8 mouse cellular contexts compared by ENCODE assay signal in the genomic region with DNA sequence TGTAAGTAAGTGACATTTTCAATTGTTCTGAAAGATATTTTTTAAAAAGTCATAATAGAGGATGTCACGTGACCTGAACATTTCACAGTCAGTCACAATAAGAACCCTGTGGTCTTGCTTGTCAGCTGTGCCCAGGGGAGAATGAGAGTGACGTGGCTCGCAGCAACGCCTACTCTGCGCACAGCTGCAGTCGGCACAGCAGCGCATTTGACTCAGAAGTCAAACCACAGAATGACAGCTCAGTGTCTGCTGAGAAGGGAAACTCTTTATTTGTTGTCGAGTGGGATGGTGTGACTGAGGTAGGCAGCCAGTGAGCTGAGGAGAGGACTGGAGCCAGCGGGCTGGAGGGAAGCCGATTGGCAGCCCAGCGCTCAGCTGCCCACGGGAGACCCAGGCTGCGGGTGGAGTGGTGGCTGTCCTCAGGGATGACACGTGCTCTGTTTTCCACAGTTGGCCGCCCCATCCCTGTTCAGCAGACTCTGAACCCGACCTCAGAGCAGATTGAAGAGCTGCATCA. TPM values are rescaled to one million over a fixed set of nuclear protein-coding genes. Genes with fewer than 3 reads are reported as not detected.
DNase-seq lines count a peak whose midpoint lies in the region; ATAC-seq lines count a peak whose summit lies in the region.

No protein-coding gene starts in this region.

- intact Hi-C loops in gastrocnemius, postnatal 36 days (cut with DNase I) = loop anchor here (2.0 to 5.0 kb wide), 4 partner anchors 25 to 151 kb away; partner anchors contain the start of genes Acsl3 and Utp14b
- intact Hi-C loops in left cerebral cortex, postnatal 14 days (cut with DNase I) = loop anchor here (5.0 kb wide), 2 partner anchors 55 to 120 kb away; partner anchors contain the start of genes Acsl3 and Utp14b

- H3K9ac ChIP-seq in intestine, embryonic 15.5 days = no peak overlapping the region

- H3K4me2 ChIP-seq in intestine, embryonic 15.5 days (replicated peaks) = peak overlapping the region; percentile 51

- H3K4me3 ChIP-seq in intestine, embryonic 15.5 days (replicated peaks) = peak overlapping the region; percentile 25

- no peaks in the 10 kb centered on the region for H3K9me3 ChIP-seq in intestine, embryonic 15.5 days

- no peaks in the 10 kb centered on the region for H3K36me3 ChIP-seq in intestine, embryonic 15.5 days

- no peaks in the 10 kb centered on the region for H3K27me3 ChIP-seq in intestine, embryonic 15.5 days (replicated peaks)

- WGBS in intestine, embryonic 15.5 days = 40% methylated on average over 16 of the region's 16 CpGs

- no peaks in the 10 kb centered on the region for H3K4me1 ChIP-seq in intestine, embryonic 15.5 days (replicated peaks)

- peak; percentile 70 to 83 for DNase-seq in adrenal gland, adult (ENCODE audit: inconsistent age in 2 of 2, low spot score in 1 of 2)
- DNase-seq in adrenal gland, postnatal 4 days (ENCODE audit: low spot score in 2 of 2) = no peak
- DNase-seq in embryo, embryonic 10.5 days (ENCODE audit: low spot score) = peak; percentile 46
- DNase-seq in gastrocnemius, postnatal 36 days = peak; percentile 51 to 59
- peak; percentile 78 to 87 for DNase-seq in left cerebral cortex, postnatal 14 days (ENCODE audit: low spot score in 2 of 2)
- peak; percentile 26 for DNase-seq in right cerebral cortex, postnatal 4 days

- peak; percentile 59 for ATAC-seq in intestine, embryonic 15.5 days
- peak; percentile 94 for ATAC-seq in megakaryocyte progenitor cell, adult 5-6 weeks (replicated peaks; ENCODE audit: poor library complexity)

- no peak overlapping the region for H3K27ac ChIP-seq in intestine, embryonic 15.5 days

RNA-seq across cellular contexts. Expression of gene BC035947, which starts 25.6 kb away (rescaled TPM):
- under 1 TPM; 0.17 to 0.39 TPM for total RNA-seq in adrenal gland, postnatal 4 days (2021)
- total RNA-seq in gastrocnemius, postnatal 36 days (2021) = not detected
- 0.45 and 0.56 TPM in 2 replicates for polyA plus RNA-seq in intestine, embryonic 15.5 days (2015; fragmentation: Nextera tagmentation; extraction: Ambion mirVana)
- total RNA-seq in left cerebral cortex, postnatal 14 days (2021) = under 1 TPM in 1 of 2 experiments, not detected in 1; 0.11 TPM
- total RNA-seq in megakaryocyte progenitor cell, adult 5-6 weeks (2015) = not detected in 2 replicates
- not detected in 2 replicates for total RNA-seq in megakaryocyte progenitor cell, adult 5-6 weeks (2017)

RNA-seq across cellular contexts. Expression of gene Mogat1, which starts 26.8 kb away (rescaled TPM):
- total RNA-seq in adrenal gland, postnatal 4 days (2021) = under 1 TPM; 0.54 to 0.59 TPM
- total RNA-seq in gastrocnemius, postnatal 36 days (2021) = not detected
- not detected in 2 replicates for polyA plus RNA-seq in intestine, embryonic 15.5 days (2015; fragmentation: Nextera tagmentation; extraction: Ambion mirVana)
- total RNA-seq in left cerebral cortex, postnatal 14 days (2021) = not detected
- total RNA-seq in megakaryocyte progenitor cell, adult 5-6 weeks (2015) = not detected in 2 replicates
- total RNA-seq in megakaryocyte progenitor cell, adult 5-6 weeks (2017) = not detected in 2 replicates

RNA-seq across cellular contexts. Expression of gene Farsb, which starts 48.9 kb away (rescaled TPM):
- 10 to 100 TPM; 57.1 to 57.2 TPM for total RNA-seq in adrenal gland, postnatal 4 days (2021)
- total RNA-seq in gastrocnemius, postnatal 36 days (2021) = 10 to 100 TPM; 46.8 to 54.3 TPM
- 169 and 187 TPM in 2 replicates for polyA plus RNA-seq in intestine, embryonic 15.5 days (2015; fragmentation: Nextera tagmentation; extraction: Ambion mirVana)
- 10 to 100 TPM; 64.3 to 67.0 TPM for total RNA-seq in left cerebral cortex, postnatal 14 days (2021)
- 92.8 and 136 TPM in 2 replicates for total RNA-seq in megakaryocyte progenitor cell, adult 5-6 weeks (2015)
- total RNA-seq in megakaryocyte progenitor cell, adult 5-6 weeks (2017) = 62.8 and 73.3 TPM in 2 replicates

Comparison
In these comparisons a context has a peak if more than half of its experiments do, and no peak if none do; other contexts are left out.
1. DNase-seq: peak in adrenal gland, adult (2 of 2), embryo, embryonic 10.5 days (single experiment), gastrocnemius, postnatal 36 days (2 of 2), left cerebral cortex, postnatal 14 days (2 of 2) and right cerebral cortex, postnatal 4 days (single experiment); none in adrenal gland, postnatal 4 days (0 of 2).